Mouse (Mus musculus) forebrain, embryonic 14.5 days (tissue): ENCODE measurements at regions not wholly inside any gene's neighbourhood (a gene's known extent, or its start where the extent isn't known, plus 50 kb on each side); places are given as distances from the start of the nearest gene placed in this dataset.
A peak's percentile ranks its signal among the peaks of the same experiment; 100 is the strongest.
"Not testable (repeated sequence)": the region's sequence is repeated elsewhere in the genome, so short reads cannot be mapped to it uniquely, and the experiment has no call there.

Source experiments
- ATAC-seq: fragments of 200-750 bp; cut with Nextera tagmentation; 2 replicates; pipeline ENCODE4 v1.8.0; 2017; ENCODE audit warnings: mild to moderate bottlenecking, moderate library complexity
- DNase-seq: peaks from one replicate; pipeline ENCODE4 v3.0.0-alpha.2; 2015; ENCODE audit warnings: low spot score
- H3K27ac ChIP-seq: fragments of 300-500 bp; sonication (generic); 2 replicates; pipeline ENCODE4 v1.5.1; 2014; ENCODE audit warnings: low read depth, mild to moderate bottlenecking, control low read depth, low read length, moderate library complexity
- H3K27me3 ChIP-seq: fragments of 300-500 bp; sonication (generic); replicated peaks from 2 replicates; pipeline ENCODE4 v1.6.1; 2014; ENCODE audit warnings: low read length, control low read depth, mixed read lengths; ENCODE audit not compliant: control insufficient read depth, insufficient read depth
- H3K36me3 ChIP-seq: fragments of 300-500 bp; sonication (generic); 2 replicates; pipeline ENCODE4 v1.6.1; 2014; ENCODE audit warnings: low read length, control low read depth; ENCODE audit not compliant: control insufficient read depth, insufficient read depth
- H3K4me1 ChIP-seq: fragments of 300-500 bp; sonication (generic); 2 replicates; pipeline ENCODE4 v1.6.1; 2014; ENCODE audit warnings: antibody characterized with exemption, low read length, control low read depth; ENCODE audit not compliant: control insufficient read depth, insufficient read depth
- H3K4me2 ChIP-seq: fragments of 300-500 bp; sonication (generic); 2 replicates; pipeline ENCODE4 v1.6.1; 2014; ENCODE audit warnings: mild to moderate bottlenecking, control low read depth, low read length
- H3K4me3 ChIP-seq: fragments of 300-500 bp; sonication (generic); 2 replicates; pipeline ENCODE4 v1.5.1; 2014; ENCODE audit warnings: low read depth, low read length, control low read depth
- H3K9ac ChIP-seq: fragments of 300-500 bp; sonication (generic); 2 replicates; pipeline ENCODE4 v1.6.1; 2014; ENCODE audit warnings: mild to moderate bottlenecking, low read length, control low read depth, moderate library complexity
- H3K9me3 ChIP-seq: fragments of 300-500 bp; sonication (generic); replicated peaks from 2 replicates; pipeline ENCODE4 v1.6.1; 2016; ENCODE audit warnings: low read length, control low read depth, mixed read lengths; ENCODE audit not compliant: control insufficient read depth
- WGBS: fragments of 180-500 bp; shearing (Covaris S2); extraction: QIAGEN DNeasy Blood & Tissue Kit; methylation state at CpG from one replicate; pipeline ENCODE4 v1.1.7; 2014; 5-methylcytosine and 5-hydroxymethylcytosine counted together

DNA sequence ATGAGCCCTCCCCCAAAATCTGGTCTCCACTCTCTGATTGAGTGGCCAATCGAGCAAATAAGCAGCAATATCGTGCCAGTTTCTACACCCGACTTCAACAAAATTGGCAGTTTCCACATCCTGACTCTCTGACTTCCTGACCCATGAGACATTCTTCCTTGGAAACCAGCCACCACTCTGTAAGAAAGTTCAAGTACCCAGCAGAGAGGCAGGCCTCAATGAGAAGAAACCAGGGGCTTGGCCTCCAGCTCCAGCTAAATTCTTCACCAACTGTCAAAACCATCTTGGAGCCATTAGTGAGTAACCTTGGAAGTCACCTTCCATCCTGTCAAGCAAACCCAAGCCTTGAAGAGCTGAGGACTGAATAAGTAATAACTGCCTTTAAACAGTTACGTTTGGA lies 162.7 kb upstream of the Intu start:
- Histone ChIP-seq H3K9ac (no peak overlapping the region), H3K4me1 (no peaks in the 10 kb centered on the region), H3K4me3 (no peak overlapping the region), H3K27ac (no peak overlapping the region), H3K36me3 (no peaks in the 10 kb centered on the region), H3K4me2 (no peak overlapping the region), H3K27me3 (no peaks in the 10 kb centered on the region), H3K9me3 (no peaks in the 10 kb centered on the region)
- WGBS = 94% methylated on average over 4 of the region's 4 CpGs
- no peak for DNase-seq
- no peak for ATAC-seq

DNA sequence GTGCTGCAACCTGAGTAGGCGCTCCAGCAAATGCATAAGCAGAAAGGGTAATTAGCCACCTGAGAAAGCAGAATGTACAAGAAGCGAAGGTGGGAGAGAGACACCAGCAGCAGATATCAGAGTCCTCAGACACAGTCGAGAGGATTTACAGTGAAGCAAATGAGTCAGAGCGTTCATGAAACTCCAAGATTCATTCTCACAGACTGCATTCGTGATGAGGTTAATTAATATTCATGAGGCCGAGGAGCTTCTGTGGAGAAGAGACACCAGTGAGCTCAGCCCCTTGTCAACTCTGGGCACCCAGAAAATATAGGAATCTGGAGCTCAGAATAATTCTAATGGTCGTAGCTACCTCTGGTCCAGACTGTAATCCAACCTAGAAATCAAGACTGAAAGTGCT lies 159.7 kb upstream of the Intu start:
- DNase-seq (peak; percentile 27), ATAC-seq (no peak)
- Histone ChIP-seq H3K36me3 (no peaks in the 10 kb centered on the region), H3K4me1 (no peaks in the 10 kb centered on the region), H3K27ac (no peak overlapping the region), H3K9me3 (no peaks in the 10 kb centered on the region), H3K4me3 (no peak overlapping the region), H3K27me3 (no peaks in the 10 kb centered on the region), H3K9ac (no peak overlapping the region), H3K4me2 (no peak overlapping the region)
- WGBS = 35% methylated on average over 7 of the region's 7 CpGs

DNA sequence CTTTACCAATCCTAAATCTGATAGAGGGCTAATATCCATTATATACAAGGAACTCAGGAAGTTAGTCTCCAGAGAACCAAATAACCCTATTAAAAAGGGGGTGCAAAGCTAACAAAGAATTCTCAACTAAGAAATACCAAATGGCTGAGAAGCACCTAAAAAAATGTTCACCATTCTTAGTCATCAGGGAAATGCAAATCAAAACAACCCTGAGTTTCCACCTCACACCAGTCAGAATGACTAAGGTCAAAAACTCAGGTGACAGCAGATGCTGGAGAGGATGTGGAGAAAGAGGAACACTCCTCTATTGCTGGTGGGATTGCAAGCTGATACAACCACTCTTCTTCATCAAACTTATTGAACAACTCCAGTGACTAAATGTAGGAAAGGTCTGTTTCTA lies 154.9 kb upstream of the Intu start:
- not testable (repeated sequence) for H3K4me2 ChIP-seq, ATAC-seq, H3K9ac ChIP-seq, H3K27ac ChIP-seq, H3K4me1 ChIP-seq, H3K36me3 ChIP-seq, H3K27me3 ChIP-seq, H3K9me3 ChIP-seq, H3K4me3 ChIP-seq, DNase-seq

DNA sequence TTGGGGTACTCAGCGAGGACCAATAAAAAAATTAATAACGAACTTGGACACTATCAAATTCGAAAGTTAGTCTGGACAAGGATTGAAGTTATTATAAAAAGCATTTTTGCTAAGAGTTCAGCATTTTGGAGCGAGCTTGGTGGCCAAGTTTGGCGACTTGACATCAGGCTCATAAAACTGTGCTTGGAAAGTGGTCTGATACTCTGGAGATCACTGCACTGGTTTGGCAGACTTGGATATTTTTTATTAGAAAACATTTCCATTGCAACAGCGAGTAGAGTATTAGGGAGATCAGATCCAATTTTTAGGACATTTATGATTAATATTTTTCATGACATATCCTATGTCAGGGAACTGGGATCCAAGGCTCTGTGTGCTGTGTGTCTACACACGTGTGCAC lies 153.7 kb upstream of the Intu start:
- Histone ChIP-seq H3K4me3 (no peak overlapping the region), H3K36me3 (no peaks in the 10 kb centered on the region), H3K4me1 (no peaks in the 10 kb centered on the region), H3K27ac (no peak overlapping the region), H3K4me2 (no peak overlapping the region), H3K9me3 (no peaks in the 10 kb centered on the region), H3K9ac (no peak overlapping the region), H3K27me3 (no peaks in the 10 kb centered on the region)
- 83% methylated on average over 7 of the region's 7 CpGs for WGBS
- DNase-seq (no peak), ATAC-seq (no peak)

DNA sequence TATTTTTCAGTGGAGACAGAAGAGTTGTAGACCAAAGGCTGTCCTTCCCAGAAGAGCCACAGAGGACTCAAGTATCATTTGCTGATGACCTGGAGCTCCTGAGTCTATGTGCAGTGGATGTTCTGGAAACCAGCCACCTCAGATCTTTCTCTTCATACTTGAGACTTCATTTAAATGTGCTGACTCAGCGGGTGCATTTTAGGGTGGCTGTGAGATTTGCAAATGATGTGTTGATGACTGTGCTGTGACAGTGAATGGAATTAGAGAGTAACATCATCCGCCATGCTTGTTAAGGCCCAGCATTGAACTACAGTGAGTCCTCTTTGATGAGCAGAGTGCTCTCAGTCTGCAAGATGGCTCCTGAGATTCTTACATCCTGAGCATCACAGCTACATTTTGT lies 152.0 kb upstream of the Intu start:
- no peak overlapping the region for H3K4me3 ChIP-seq
- DNase-seq (no peak), ATAC-seq (no peak)
- no peaks in the 10 kb centered on the region for H3K27me3 ChIP-seq
- 90% methylated on average over 2 of the region's 2 CpGs for WGBS
- H3K9me3 ChIP-seq = no peaks in the 10 kb centered on the region
- no peaks in the 10 kb centered on the region for H3K36me3 ChIP-seq
- H3K4me2 ChIP-seq = no peak overlapping the region
- H3K27ac ChIP-seq = no peak overlapping the region
- H3K9ac ChIP-seq = no peak overlapping the region
- no peaks in the 10 kb centered on the region for H3K4me1 ChIP-seq

DNA sequence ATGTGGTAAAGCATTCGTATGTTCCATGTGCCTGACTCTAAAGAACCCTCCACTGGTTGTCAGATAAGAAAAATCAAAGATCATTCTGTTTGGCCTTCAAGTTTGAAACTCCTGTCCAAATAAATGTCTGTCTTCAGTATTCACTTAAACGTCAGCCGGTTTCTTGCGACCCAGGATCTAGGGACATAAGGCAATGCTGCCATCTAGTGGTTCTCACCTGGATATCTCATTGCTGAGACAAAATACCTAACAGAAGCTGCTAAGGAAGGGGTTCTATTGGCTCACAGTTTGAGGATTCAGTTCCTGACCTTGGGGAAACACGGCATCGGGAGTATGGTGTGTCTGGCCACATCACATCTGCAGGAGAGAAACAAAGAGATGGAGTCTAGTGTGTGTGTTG lies 139.5 kb upstream of the Intu start:
- Histone ChIP-seq H3K9ac (no peak overlapping the region), H3K4me1 (peaks cover 5% of the 10 kb centered on the region; the same call in 1 of the 2 replicates), H3K9me3 (no peaks in the 10 kb centered on the region), H3K4me3 (no peak overlapping the region), H3K27ac (no peak overlapping the region), H3K36me3 (no peaks in the 10 kb centered on the region), H3K4me2 (no peak overlapping the region), H3K27me3 (no peaks in the 10 kb centered on the region)
- WGBS = 35% methylated on average over 6 of the region's 6 CpGs
- DNase-seq = peak; percentile 83
- ATAC-seq = no peak

DNA sequence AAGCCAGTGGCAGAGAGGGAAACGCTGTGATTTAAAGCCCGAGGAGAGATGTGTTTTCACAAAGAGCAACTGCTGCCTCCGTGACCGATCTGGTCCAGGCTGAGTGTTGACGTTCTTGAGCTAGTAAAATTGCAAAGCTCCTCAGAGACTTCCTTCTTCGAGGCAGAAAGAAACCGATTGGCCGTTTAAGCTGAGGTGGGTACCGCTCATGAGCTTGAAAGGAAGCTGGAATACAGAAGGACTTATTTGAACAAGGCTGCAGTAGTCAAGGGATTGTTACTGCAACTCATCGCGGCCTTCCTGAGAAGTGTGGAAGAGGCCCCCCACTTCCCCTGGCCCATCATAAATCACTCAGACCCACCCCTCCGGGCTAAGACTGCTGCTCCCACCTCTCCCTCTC lies 132.9 kb upstream of the Intu start:
- Histone ChIP-seq H3K4me3 (no peak overlapping the region), H3K36me3 (no peaks in the 10 kb centered on the region), H3K27ac (no peak overlapping the region), H3K9me3 (no peaks in the 10 kb centered on the region), H3K9ac (no peak overlapping the region), H3K27me3 (no peaks in the 10 kb centered on the region), H3K4me1 (peaks cover 5% of the 10 kb centered on the region; the same call in 1 of the 2 replicates), H3K4me2 (no peak overlapping the region)
- no peak for DNase-seq
- WGBS = 89% methylated on average over 12 of the region's 12 CpGs
- no peak for ATAC-seq

DNA sequence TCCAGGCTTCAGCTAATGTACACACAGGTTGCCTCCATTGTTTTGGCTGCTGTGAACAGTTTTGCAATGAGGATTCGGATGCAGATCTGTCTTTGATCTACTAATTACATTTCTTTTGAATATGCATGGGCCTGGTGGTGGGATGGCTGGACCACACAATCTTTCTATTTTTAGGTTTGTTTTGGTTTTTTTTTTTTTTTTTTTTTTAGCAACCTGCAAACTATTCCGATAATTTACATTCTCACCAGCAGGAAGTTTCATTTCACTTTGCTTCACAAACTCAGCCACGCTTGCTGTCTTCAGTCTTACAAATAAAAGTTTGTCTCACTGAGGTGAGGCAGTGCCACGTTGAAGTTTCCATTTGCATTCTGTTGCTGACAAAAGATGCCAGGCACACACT lies 127.7 kb upstream of the Intu start:
- no peaks in the 10 kb centered on the region for H3K4me1 ChIP-seq
- H3K36me3 ChIP-seq = no peaks in the 10 kb centered on the region
- no peaks in the 10 kb centered on the region for H3K9me3 ChIP-seq
- H3K4me2 ChIP-seq = no peak overlapping the region
- DNase-seq = no peak
- no peak overlapping the region for H3K27ac ChIP-seq
- no peak overlapping the region for H3K4me3 ChIP-seq
- no peaks in the 10 kb centered on the region for H3K27me3 ChIP-seq
- H3K9ac ChIP-seq = no peak overlapping the region
- WGBS = 36% methylated on average over 4 of the region's 4 CpGs
- ATAC-seq = no peak

DNA sequence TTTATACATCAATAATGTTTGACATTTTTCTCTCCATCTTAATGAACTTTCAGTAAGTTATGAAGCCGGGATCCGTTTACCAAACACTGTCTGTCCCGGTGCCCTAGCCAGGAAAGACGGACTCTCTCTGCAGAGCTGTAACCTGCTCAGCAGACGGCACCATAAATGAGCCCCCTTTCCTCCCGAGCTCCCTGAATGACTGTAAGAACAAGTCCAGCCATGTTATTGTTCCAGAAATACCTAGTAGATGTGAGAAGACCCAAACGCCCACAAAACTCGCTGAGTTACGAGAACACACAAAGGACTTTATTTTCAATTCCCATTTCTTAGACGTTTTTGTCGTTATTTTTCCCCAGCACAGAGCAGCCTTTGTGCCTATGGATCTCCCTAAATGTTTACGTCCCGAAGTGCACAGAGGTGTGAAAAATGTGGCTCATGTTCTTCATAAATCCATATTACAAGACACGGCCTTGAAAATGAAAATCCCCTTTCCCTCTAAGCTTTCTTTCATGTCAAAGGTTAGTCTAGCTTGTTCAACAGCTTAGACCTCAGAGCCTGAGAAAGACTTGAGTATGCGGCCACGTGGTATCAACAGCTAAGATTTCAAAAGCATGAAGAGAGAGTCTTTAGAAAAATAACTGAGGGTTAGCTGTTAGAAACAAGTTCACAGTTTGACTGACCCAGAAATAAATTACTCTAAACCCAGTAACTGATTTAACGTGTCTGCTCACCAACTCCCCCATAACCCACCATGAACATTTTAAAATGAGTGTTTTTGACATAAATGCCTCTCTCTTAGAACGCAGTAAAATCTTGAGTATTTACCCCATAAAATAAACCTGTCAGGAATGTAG lies 125.8 kb upstream of the Intu start:
- DNase-seq (no peak), ATAC-seq (no peak)
- Histone ChIP-seq H3K4me3 (no peak overlapping the region), H3K27me3 (no peaks in the 10 kb centered on the region), H3K9ac (no peak overlapping the region), H3K27ac (no peak overlapping the region), H3K4me2 (no peak overlapping the region), H3K4me1 (no peaks in the 10 kb centered on the region), H3K36me3 (no peaks in the 10 kb centered on the region), H3K9me3 (no peaks in the 10 kb centered on the region)
- 69% methylated on average over 18 of the region's 18 CpGs for WGBS
